Mouse (Mus musculus) heart, adult 9 months (tissue): Measurements from ENCODE around the gene Olfr1277.

Experiments used
- DNase-seq, 2 experiments: peaks; one replicate each; pipeline ENCODE4 v3.0.0; 2022; ENCODE audit warnings: low spot score in 2 of 2

The Olfr1277 gene

DNA sequence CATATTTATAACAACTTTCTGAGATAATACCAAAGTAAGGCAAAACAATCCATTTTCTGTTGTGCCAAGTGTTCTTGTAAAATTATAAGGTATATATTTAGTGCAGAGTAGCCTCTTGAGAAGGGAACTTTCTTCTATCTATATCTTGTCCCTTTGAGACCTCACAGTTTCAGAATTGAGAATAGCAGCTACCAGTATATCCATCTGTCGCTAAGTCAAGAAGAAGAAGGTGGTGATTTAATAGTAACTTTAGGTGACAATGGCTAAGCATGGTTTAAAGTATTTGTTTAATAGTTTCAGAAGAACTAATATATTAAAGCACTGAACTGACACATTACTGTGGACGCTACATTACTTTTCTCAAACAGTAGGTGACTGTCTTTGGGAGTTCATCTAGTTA, at the start of gene Olfr1277:
Gene Olfr1277 (minus strand): TSS at position 101 of the 400 bp plus-strand sequence.
- no peak for DNase-seq

GRCm38 (mm10) chr2:111313717-111314116, 39.8 kb upstream of the Olfr1277 start, which contains the start of gene Olfr1280:
Gene Olfr1280 (plus strand): TSS chr2:111314017.
- DNase-seq = no peak

- no peak for DNase-seq
These were observed 26.5 kb upstream of the Olfr1277 start, which contains the start of gene Olfr1279 for GRCm38 (mm10) chr2:111300374-111300773. Gene Olfr1279 (plus strand): TSS chr2:111300635.

GRCm38 (mm10) chr2:111298541-111298940, 24.6 kb upstream of the Olfr1277 start:
- no peak for DNase-seq

DNA sequence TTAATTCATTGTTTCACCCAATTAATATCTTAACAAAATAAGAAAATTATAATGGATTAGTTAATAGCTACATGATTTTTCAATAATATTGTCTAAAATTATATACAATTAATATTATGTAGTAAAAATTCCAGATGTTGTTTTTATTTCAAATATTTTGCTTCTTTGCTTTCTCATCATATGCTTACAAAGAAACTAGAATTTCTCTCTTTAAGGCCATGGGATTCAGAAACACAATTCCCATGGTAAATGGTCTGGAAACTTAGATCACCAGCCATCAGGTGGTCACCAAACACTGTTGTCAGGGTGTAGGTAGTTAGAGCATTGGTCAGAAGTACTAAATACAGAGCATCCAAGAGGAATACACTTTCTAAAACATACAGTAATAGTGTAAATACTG, 15.9 kb upstream of the Olfr1277 start, which contains the start of gene Olfr1278:
Gene Olfr1278 (plus strand): TSS at position 301 of the 400 bp plus-strand sequence.
- DNase-seq = no peak

GRCm38 (mm10) chr2:111254216-111254615, 19.7 kb downstream of the Olfr1277 start, which contains the start of gene Olfr1276:
Gene Olfr1276 (plus strand): TSS chr2:111254516.
- DNase-seq = no peak

DNA sequence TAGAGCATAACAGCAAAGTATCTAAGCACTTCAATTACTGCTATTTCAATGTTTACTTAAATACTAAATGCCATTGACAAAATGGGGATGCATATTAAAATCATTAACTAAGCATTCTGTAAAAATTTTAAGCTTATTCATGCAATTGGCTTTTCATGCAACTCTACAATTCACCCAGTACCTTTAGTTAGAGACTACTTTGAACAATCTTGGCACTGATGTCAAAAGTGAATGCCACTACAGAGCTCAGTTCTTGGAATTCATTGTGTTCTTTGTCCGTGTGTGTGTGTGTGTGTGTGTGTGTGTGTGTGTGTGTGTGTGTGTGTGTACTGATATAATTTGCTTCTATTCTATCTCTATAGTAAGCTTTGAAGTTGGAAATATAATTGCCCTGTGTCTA, 38.7 kb downstream of the Olfr1277 start, which contains the start of gene Olfr1275:
Gene Olfr1275 (minus strand): TSS at position 101 of the 400 bp plus-strand sequence.
- DNase-seq = no peak

GRCm38 (mm10) chr2:111229502-111229901, 44.4 kb downstream of the Olfr1277 start, which contains the start of gene 4930430A15Rik:
Gene 4930430A15Rik (minus strand): TSS chr2:111229602.
- DNase-seq = no peak
